Mouse (Mus musculus): ENCODE measurements around the gene Sap30l.

The Sap30l gene

GRCm38 (mm10) chr11:57799456-57799855, 2.0 kb upstream of the Sap30l start:
- in situ Hi-C loops (cut with MseI, MboI): no loop called here

GRCm38 (mm10) chr11:57800266-57800951, 1.0 kb upstream of the Sap30l start:
- in situ Hi-C loops (cut with MseI, MboI): loop anchor here in 1 of 2 experiments (25.0 kb wide), 1 partner anchor 287 kb away; the partner anchor contains the start of gene Gm12248

- in situ Hi-C loops (cut with MseI, MboI): loop anchor here in 1 of 2 experiments (25.0 kb wide), 1 partner anchor 285 kb away; the partner anchor contains the start of gene Gm12248
Observed at GRCm38 (mm10) chr11:57801766-57802510, 501 bp downstream of the Sap30l start.

- in situ Hi-C loops (cut with MseI, MboI): loop anchor here in 1 of 2 experiments (25.0 kb wide), 1 partner anchor 285 kb away; the partner anchor contains the start of gene Gm12248
Observed at GRCm38 (mm10) chr11:57802511-57802870, 1.1 kb downstream of the Sap30l start.

- in situ Hi-C loops (cut with MseI, MboI): loop anchor here in 1 of 2 experiments (25.0 kb wide), 1 partner anchor 282 kb away; the partner anchor contains the start of gene Gm12248
Observed at GRCm38 (mm10) chr11:57805047-57805446, 3.6 kb downstream of the Sap30l start.

- in situ Hi-C loops (cut with MseI, MboI): loop anchor here in 1 of 2 experiments (25.0 kb wide), 1 partner anchor 278 kb away; the partner anchor contains the start of gene Gm12248
Observed at GRCm38 (mm10) chr11:57809017-57809731, 7.7 kb downstream of the Sap30l start.

- in situ Hi-C loops (cut with MseI, MboI): loop anchor here (10.0 to 25.0 kb wide), 2 partner anchors 275 to 278 kb away; partner anchors contain the start of gene Gm12248 (in 1 of the 2)
Observed at GRCm38 (mm10) chr11:57809732-57810098, 8.3 kb downstream of the Sap30l start.

GRCm38 (mm10) chr11:57811006-57811405, 9.6 kb downstream of the Sap30l start:
- in situ Hi-C loops (cut with MseI, MboI): loop anchor here (10.0 to 25.0 kb wide), 2 partner anchors 274 to 276 kb away; partner anchors contain the start of gene Gm12248 (in 1 of the 2)

GRCm38 (mm10) chr11:57812212-57812611, 10.8 kb downstream of the Sap30l start:
- in situ Hi-C loops (cut with MseI, MboI): loop anchor here (10.0 to 25.0 kb wide), 2 partner anchors 273 to 275 kb away; partner anchors contain the start of gene Gm12248 (in 1 of the 2)

- in situ Hi-C loops (cut with MseI, MboI): loop anchor here (10.0 to 25.0 kb wide), 2 partner anchors 271 to 274 kb away; partner anchors contain the start of gene Gm12248 (in 1 of the 2)
Observed at GRCm38 (mm10) chr11:57813641-57814040, 12.2 kb downstream of the Sap30l start.

- in situ Hi-C loops (cut with MseI, MboI): loop anchor here (10.0 to 25.0 kb wide), 2 partner anchors 267 to 269 kb away; partner anchors contain the start of gene Gm12248 (in 1 of the 2)
Observed at GRCm38 (mm10) chr11:57818189-57818588, 16.8 kb downstream of the Sap30l start.

GRCm38 (mm10) chr11:57819999-57820581, 18.7 kb downstream of the Sap30l start:
- in situ Hi-C loops (cut with MseI, MboI): loop anchor here (10.0 to 25.0 kb wide), 2 partner anchors 265 to 267 kb away; partner anchors contain the start of gene Gm12248 (in 1 of the 2)

- in situ Hi-C loops (cut with MseI, MboI): loop anchor here in 1 of 2 experiments (25.0 kb wide), 1 partner anchor 264 kb away; the partner anchor contains the start of gene Gm12248
Observed at GRCm38 (mm10) chr11:57823159-57823558, 21.7 kb downstream of the Sap30l start.

- in situ Hi-C loops (cut with MseI, MboI): loop anchor here in 1 of 2 experiments (25.0 kb wide), 1 partner anchor 264 kb away; the partner anchor contains the start of gene Gm12248
Observed at GRCm38 (mm10) chr11:57823714-57824113, 22.3 kb downstream of the Sap30l start.

- in situ Hi-C loops (cut with MseI, MboI): loop anchor here (5.0 kb wide), 1 partner anchor 92 kb away; no protein-coding TSS in a partner anchor
Observed at GRCm38 (mm10) chr11:57825234-57825633, 23.8 kb downstream of the Sap30l start.

GRCm38 (mm10) chr11:57827048-57827914, 25.8 kb downstream of the Sap30l start:
- in situ Hi-C loops (cut with MseI, MboI): loop anchor here (5.0 kb wide), 1 partner anchor 90 kb away; no protein-coding TSS in a partner anchor

- in situ Hi-C loops (cut with MseI, MboI): loop anchor here (5.0 kb wide), 1 partner anchor 89 kb away; no protein-coding TSS in a partner anchor
Observed at GRCm38 (mm10) chr11:57827915-57828545, 26.6 kb downstream of the Sap30l start.

GRCm38 (mm10) chr11:57828955-57829870, 27.8 kb downstream of the Sap30l start:
- in situ Hi-C loops (cut with MseI, MboI): loop anchor here (5.0 kb wide), 1 partner anchor 88 kb away; no protein-coding TSS in a partner anchor
